Mouse (Mus musculus) heart, adult 11 months (tissue): Measurements from ENCODE around the gene Gemin4.

Source experiments
- DNase-seq: peaks from one replicate; pipeline ENCODE4 v3.0.0; 2022

Gene Gemin4

GRCm38 (mm10) chr11:76217390-76217800 lies at the start of gene Gemin4, which contains the start of gene Dbil5:
Gemin4 (minus strand) TSS chr11:76217664.
Dbil5 (plus strand) TSS chr11:76217608.
- peak; percentile 100 for DNase-seq

DNA sequence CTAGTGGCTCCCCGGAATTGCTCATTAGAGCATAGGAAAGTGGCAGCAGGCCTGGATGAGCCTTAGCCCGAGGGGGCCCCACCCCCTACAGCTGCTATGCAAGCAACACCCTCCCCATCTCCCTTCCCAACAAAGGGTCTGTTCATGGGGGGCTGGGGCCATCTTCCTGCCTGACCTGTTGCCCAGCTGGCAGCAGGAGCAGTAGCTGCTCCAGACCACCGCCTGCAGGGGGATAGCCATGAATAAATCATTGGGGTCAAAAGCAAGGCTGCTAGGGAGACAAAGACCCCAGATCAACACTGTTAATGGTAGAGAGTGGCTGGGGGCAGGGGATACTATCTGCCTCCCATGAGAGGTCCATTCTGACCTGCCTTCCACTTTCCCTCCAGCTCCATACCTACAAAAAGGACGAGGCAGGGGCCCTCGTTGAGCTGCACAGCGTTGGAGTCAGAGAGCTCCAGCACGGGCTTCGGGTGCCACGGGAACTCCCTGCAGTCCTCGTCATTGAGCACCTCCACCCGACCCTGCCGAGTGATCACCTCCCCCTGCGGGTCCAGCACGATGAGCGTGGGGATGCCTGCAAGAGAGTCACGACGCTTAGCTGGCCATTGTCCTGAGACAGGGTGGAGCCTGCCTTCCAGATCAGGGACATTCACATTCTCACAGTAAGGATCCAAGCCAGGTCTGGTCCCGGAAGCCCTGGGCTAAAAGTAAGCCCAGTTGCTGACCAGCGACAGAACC lies 45.3 kb upstream of the Gemin4 start:
- DNase-seq = no peak

DNA sequence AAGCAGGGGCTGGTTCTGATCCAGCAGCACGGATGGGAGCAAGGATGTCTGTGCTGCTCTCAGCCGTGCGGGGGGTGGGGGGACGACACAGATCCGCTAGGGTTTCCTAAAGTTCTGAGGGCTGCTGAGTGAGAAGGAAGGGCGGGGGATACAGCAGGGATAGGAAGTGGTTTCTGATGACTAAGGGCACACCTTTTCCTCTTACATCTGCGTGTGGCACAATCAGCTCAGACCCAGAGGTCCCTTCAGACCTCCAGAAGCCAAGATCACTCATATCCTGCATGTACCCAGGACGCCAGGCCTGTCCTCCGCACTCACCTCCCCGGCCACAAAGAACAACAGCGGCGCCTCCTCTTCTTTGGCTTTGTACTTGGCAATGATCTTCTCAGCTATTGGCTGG lies 43.8 kb upstream of the Gemin4 start:
- peak; percentile 93 for DNase-seq

- no peak for DNase-seq
Observed at GRCm38 (mm10) chr11:76260208-76261050, 43.0 kb upstream of the Gemin4 start.

DNA sequence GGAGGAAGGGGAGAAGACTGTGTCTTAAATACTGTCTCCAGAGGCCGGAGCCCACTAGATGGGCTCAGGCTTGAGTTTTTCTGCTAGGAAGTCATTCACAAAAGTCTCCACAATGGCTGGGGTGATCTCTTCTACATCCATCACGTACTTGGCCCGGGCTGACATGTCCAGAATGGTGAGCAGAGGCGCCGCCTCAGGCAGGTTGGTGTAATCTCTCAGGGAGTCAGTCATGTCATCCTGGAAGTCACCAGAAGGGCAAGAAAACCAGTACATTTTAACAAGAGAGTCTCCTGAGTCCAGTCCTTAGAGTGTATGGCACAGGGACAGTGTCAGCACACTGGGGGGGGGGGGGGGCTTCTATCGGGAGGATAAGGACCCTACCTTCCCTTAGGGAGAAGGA lies 41.0 kb upstream of the Gemin4 start:
- no peak for DNase-seq

DNA sequence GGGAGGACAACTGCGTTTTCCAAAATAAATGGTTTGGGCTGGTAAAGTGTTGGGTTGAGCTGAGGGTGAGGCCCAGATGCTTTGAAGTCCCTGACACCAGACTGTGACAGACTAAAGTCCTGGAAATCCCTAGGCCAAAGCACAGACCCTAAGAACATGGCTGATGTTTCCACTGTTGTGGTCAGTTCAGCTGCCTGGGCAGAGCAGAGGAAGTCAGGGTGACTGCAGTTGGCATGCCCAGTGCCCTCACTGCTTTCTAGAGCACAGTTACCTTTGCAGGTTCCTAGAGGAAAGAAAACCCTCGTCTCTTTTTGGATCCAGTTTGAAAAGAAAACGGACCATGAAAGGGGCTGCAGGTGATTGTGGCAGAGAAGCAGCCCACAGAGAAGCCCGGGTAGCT lies 39.9 kb upstream of the Gemin4 start:
- DNase-seq = no peak

- DNase-seq = no peak
Observed at GRCm38 (mm10) chr11:76256129-76256528, 38.7 kb upstream of the Gemin4 start.

DNA sequence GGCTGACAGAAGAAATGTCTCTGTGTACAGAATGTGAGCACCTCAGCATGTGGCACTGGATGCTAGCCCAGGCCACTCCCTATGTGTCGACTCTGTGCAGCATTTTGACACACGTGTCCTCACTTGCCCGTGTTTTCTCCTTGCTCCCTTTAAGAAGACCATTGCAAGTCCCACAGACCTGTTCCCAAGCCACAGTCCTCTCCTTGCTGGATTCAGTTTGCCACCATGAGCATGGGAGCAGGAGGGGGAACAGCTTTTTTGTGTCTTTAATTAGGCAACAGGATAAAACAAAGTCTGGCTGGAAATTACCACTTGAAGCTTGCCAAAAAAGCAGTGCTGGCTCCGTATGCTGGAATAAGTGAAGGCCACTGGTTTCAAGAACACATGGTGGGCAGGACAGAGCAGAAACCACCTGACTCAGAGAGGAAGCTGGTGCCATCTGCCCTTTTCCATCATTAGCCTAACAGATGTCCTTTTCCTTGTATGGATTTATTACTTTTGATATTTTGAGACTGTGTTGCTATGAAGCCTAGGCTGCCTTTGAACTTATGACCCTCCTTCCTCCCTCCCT lies 38.1 kb upstream of the Gemin4 start:
- DNase-seq = peak; percentile 95

DNA sequence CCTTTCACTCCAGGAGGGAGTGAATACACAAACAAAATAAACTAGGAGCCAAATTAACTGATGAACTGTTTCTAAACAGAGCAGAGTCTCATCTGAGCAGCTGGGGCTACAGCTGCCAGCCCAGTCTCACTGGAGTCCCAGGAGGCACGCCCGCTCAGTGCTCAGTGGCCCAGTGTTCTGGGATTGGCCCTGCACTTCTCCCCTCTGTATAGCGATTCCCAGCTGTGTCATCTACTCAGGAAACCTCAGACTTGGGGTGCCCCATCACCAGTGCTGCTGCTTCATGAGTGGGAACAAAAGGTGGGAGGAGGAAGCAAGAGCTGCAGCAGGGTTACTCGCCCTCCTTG lies 36.4 kb upstream of the Gemin4 start:
- peak; percentile 96 for DNase-seq

DNA sequence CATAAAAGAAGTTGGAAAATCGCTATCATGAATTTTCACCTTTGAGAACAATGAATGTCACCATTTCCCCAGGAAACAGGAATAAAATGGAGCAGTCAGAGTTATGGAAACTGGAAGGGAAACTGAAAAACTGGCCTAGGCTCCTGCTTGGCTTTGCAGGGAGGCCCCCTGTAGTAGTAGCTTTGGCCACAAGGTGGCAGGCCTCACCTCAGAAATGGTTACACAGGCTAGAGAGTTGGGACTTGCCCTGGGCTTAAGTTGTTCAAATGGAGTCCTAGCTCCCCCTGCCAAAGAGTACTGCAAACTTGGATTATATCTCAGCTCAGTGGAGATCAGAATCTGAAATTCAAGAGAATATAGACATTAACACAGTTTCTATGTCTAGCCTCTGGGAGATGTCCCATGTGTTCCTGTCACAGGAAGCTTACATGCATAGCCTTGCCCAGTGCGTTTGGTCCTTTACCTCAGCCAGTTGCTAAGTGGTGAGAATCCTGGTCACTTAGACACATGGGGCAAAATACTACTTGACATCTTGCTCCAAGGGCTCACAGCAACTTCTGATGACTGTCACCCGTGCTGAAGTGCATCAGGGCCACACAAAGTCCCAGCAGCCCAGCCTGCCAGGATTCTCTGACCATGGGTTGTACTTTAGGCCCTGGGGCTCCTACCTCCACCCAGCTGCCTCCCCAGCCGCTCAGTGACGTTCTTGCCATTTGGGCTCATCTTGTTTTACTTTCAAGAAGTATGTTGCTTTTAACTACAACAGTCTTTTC lies 35.9 kb upstream of the Gemin4 start:
- peak; percentile 97 for DNase-seq

GRCm38 (mm10) chr11:76252036-76252435 lies 34.6 kb upstream of the Gemin4 start:
- no peak for DNase-seq

DNA sequence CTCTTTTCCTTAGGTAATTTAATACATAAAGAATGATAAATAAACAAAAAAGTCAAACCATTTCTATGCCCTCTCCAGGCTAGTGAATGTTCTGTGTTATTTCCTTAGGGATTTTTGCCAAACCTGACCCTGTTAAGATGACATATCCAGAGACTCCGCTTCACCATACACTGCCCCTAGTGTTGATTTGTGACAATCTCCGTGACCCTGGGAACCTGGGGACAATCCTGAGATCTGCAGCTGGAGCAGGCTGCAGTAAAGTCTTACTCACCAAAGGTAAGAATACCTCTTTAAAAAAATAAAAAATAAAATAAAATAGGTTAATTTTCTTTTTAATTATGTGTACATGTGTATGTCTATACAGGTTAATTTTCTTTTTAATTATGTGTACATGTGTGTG lies 29.8 kb upstream of the Gemin4 start:
- DNase-seq = no peak

GRCm38 (mm10) chr11:76246439-76246838 lies 29.0 kb upstream of the Gemin4 start:
- DNase-seq = no peak

GRCm38 (mm10) chr11:76243811-76244546 lies 26.5 kb upstream of the Gemin4 start:
- DNase-seq = no peak

DNA sequence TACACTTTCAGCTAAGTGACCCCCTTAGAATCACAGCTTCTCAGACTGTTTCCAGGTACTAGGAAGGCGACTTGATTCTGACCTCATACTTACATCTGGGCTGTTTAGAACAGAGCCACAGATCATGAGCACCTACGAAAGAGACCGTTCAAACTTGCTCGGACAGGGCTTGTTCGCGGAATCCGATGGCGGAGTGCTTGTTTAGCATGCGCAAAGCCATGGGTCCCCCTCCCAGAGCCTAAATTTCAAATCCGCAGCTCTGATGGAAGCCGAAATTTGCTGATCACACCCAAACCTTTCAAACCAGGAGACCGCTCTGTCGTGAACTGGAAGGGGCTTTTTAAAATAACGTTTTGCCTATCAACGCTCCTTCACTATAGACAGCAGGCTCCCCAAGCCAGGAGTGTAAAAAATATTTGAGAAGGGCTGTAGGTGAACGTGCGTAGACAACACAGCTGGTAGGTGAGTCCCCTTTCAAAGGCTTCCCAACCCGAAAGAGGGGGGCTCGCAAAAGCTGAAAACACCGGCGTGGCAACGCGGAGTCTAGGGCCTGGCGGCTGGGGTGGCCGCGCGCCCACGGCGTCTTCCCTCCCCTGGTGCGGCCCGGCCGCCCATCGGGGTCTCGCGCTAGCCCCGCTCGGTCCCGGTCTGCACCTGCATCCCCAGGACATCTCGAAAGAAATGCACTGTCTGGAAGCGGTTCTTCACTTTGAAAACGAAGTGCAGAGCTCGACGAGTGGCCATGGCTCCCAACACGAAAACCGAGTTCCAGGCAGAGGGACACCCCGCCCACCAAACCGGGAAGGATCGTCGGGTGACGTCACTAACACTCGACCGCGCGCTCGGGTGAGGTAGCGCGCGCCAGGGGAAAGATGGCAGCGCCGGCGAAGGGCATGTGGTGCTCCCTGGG lies 25.7 kb upstream of the Gemin4 start, which contains the start of the genes Mrm3 and Glod4:
Mrm3 (plus strand) TSS at position 815 of the 910 bp plus-strand sequence.
Glod4 (minus strand) TSS at position 825 of the 910 bp plus-strand sequence.
- DNase-seq = peak; percentile 99

GRCm38 (mm10) chr11:76239750-76240149 lies 22.3 kb upstream of the Gemin4 start:
- no peak for DNase-seq

- no peak for DNase-seq
Observed at GRCm38 (mm10) chr11:76236136-76236535, 18.7 kb upstream of the Gemin4 start.

DNA sequence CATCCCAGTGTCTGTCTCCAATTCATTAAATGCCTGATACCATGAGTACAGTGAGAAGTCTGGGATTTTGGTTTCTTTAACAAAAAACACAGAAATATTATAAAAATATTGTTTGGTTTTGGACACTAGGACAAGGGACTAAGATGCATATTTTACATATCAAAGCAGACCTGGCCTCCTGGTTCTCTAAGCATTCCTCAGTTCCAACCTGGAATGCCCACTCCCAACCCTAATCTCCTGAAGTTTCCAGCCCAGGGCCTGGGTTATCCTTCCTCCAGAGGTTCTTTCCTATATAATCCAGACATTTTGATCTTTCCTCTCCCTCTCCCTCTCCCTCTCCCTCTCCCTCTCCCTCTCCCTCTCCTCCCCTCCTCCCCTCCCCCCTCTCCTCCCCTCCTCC lies 7.6 kb upstream of the Gemin4 start:
- DNase-seq = no peak

GRCm38 (mm10) chr11:76224631-76225030 lies 7.2 kb upstream of the Gemin4 start:
- DNase-seq = no peak

DNA sequence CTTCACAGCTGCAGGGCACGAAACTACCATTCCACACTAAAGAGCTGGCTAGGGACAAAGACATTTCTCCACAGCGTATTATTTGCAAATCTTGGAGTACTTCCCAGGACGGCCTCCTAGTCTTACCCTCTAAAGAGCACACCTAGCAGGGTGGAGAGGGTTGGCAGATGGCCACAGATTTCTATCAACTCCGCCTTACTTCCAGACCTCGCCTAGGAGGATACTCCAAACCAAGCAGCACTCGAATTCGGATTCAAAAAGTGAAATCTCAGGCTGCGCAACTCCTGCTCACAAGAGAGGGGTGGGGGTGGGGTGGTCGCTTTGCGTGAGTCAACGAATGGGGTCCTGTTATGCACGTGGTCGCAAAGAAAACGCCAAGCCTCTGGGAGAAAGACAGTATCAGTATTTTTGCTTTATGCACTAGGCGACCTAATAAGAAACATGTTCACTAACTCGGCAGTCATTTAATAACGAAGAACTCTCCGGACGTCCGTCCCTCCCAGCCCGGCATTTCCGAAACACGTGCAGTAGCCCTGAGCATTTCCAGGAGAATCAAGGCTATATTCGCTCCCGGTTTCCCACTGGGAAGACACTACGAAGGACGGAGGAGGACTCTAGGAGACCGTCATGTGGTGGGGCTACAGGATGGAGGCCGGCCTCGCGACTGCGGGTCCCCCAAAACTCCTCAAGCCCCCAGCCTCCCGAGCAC lies 629 bp downstream of the Gemin4 start:
- peak; percentile 96 for DNase-seq
